Comparison of ENCODE assay signal across 8 mouse cellular contexts in genomic region chr13:95223427-95223772, GRCm38 (mm10). TPM values are rescaled to one million over a fixed set of nuclear protein-coding genes. Genes with fewer than 3 reads are reported as not detected.
DNase-seq lines count a peak whose midpoint lies in the region; ATAC-seq lines count a peak whose summit lies in the region.

No protein-coding gene starts in this region.

- peak overlapping the region; percentile 99 for H3K4me2 ChIP-seq in heart, embryonic 15.5 days
- H3K4me2 ChIP-seq in hindbrain, embryonic 11.5 days (replicated peaks; ENCODE audit: low read depth, low read length), result peak overlapping the region; percentile 100

- DNase-seq in heart, adult 8-10 months (ENCODE audit: low spot score), result no peak
- no peak for DNase-seq in hindbrain, embryonic 11.5 days (ENCODE audit: low spot score)
- no peak for DNase-seq in midbrain, embryonic 10.5 days (ENCODE audit: low spot score)
- DNase-seq in thymus, postnatal 14 days, result no peak
- no peak for DNase-seq in adrenal gland, adult (ENCODE audit: inconsistent age in 2 of 2, low spot score in 1 of 2)
- no peak for DNase-seq in adrenal gland, postnatal 36 days

- WGBS in heart, embryonic 15.5 days, result 45% methylated on average over 2 of the region's 2 CpGs
- 63% methylated on average over 2 of the region's 2 CpGs for WGBS in hindbrain, embryonic 11.5 days
- 56% methylated on average over 2 of the region's 2 CpGs for WGBS in midbrain, embryonic 10.5 days

- H3K9ac ChIP-seq in heart, embryonic 15.5 days, result no peak overlapping the region
- no peak overlapping the region for H3K9ac ChIP-seq in hindbrain, embryonic 11.5 days (ENCODE audit: low read depth, low read length)

- H3K36me3 ChIP-seq in heart, embryonic 15.5 days, result no peaks in the 10 kb centered on the region
- H3K36me3 ChIP-seq in hindbrain, embryonic 11.5 days (ENCODE audit: control insufficient read depth, insufficient read depth, low read length), result no peaks in the 10 kb centered on the region
- H3K36me3 ChIP-seq in midbrain, embryonic 10.5 days, result no peaks in the 10 kb centered on the region

- H3K4me1 ChIP-seq in heart, embryonic 15.5 days (replicated peaks), result peaks cover 10% of the 10 kb centered on the region
- H3K4me1 ChIP-seq in brown adipose tissue, adult 24 weeks (ENCODE audit: control insufficient read depth, insufficient read depth, insufficient read length, low read length), result no peaks in the 10 kb centered on the region; the same call in 1 of the 2 replicates
- H3K4me1 ChIP-seq in hindbrain, embryonic 11.5 days (replicated peaks; ENCODE audit: control insufficient read depth, insufficient read depth, low read length), result 0 out of 2 replicates have a peak, but pooled peaks cover 4% of the 10 kb centered on the region
- peaks cover 16% of the 10 kb centered on the region for H3K4me1 ChIP-seq in midbrain, embryonic 10.5 days

- peak overlapping the region; percentile 68 for H3K4me3 ChIP-seq in heart, embryonic 15.5 days
- H3K4me3 ChIP-seq in brown adipose tissue, adult 24 weeks (ENCODE audit: insufficient read depth, low read depth, low read length), result peak overlapping the region; percentile 40
- H3K4me3 ChIP-seq in hindbrain, embryonic 11.5 days (ENCODE audit: low read depth, low read length), result no peak overlapping the region
- peak overlapping the region; percentile 90 for H3K4me3 ChIP-seq in midbrain, embryonic 10.5 days

- H3K27me3 ChIP-seq in heart, embryonic 15.5 days, result peaks cover 52% of the 10 kb centered on the region
- H3K27me3 ChIP-seq in hindbrain, embryonic 11.5 days (ENCODE audit: control insufficient read depth, insufficient read depth, low read length), result peaks cover 16% of the 10 kb centered on the region
- peaks cover 56% of the 10 kb centered on the region for H3K27me3 ChIP-seq in midbrain, embryonic 10.5 days (ENCODE audit: low read depth, poor library complexity, severe bottlenecking)

- H3K27ac ChIP-seq in heart, embryonic 15.5 days, result no peak overlapping the region
- H3K27ac ChIP-seq in brown adipose tissue, adult 24 weeks (replicated peaks; ENCODE audit: low read depth, low read length), result no peak overlapping the region
- H3K27ac ChIP-seq in hindbrain, embryonic 11.5 days (ENCODE audit: low read depth, low read length), result no peak overlapping the region
- H3K27ac ChIP-seq in midbrain, embryonic 10.5 days (replicated peaks), result no peak overlapping the region

- H3K9me3 ChIP-seq in heart, embryonic 15.5 days (replicated peaks), result no peaks in the 10 kb centered on the region
- H3K9me3 ChIP-seq in hindbrain, embryonic 11.5 days (ENCODE audit: control insufficient read depth, low read length), result no peaks in the 10 kb centered on the region
- no peaks in the 10 kb centered on the region for H3K9me3 ChIP-seq in midbrain, embryonic 10.5 days (replicated peaks)

- ATAC-seq in heart, embryonic 15.5 days (replicated peaks; ENCODE audit: insufficient number of reproducible peaks, insufficient read depth, low FRiP score, low read depth), result no peak
- no peak for ATAC-seq in hindbrain, embryonic 11.5 days (ENCODE audit: low FRiP score)

RNA-seq across cellular contexts. Expression of gene Pde8b, which starts 26.7 kb away (rescaled TPM):
- 0.68 and 1.4 TPM in 2 replicates for polyA plus RNA-seq in heart, embryonic 15.5 days (2015; fragmentation: Nextera tagmentation; extraction: Ambion mirVana)
- 1 to 10 TPM; 2.5 to 5.2 (median 3.2) TPM for total RNA-seq in heart, adult 8-10 months (2022)
- not detected in 2 replicates for polyA plus RNA-seq in brown adipose tissue, adult 24 weeks (2012; ENCODE audit: insufficient read depth, insufficient read length, missing spikeins)
- polyA plus RNA-seq in hindbrain, embryonic 11.5 days (2014; fragmentation: Nextera tagmentation; extraction: Ambion mirVana), result 3.1 and 3.3 TPM in 2 replicates
- 1.3 and 1.5 TPM in 2 replicates for polyA plus RNA-seq in midbrain, embryonic 10.5 days (2016; fragmentation: Nextera tagmentation; extraction: Ambion mirVana)
- total RNA-seq in adrenal gland, postnatal 36 days (2021), result 100 to 1,000 TPM in 1 of 2 experiments, 10 to 100 TPM in 1; 77.0 to 158 TPM
